Mouse (Mus musculus): ENCODE measurements around the gene Uts2.

The Uts2 gene

GRCm38 (mm10) chr4:150996797-150997196, at the start of gene Uts2:
Gene Uts2 (plus strand): TSS chr4:150997097.
- no peaks in the 10 kb centered on the region for H3K36me3 ChIP-seq (ENCODE audit: control insufficient read depth, insufficient read depth, low read length, poor library complexity, severe bottlenecking)
- H3K27me3 ChIP-seq (ENCODE audit: control insufficient read depth, insufficient read depth, low read length, poor library complexity, severe bottlenecking), result no peaks in the 10 kb centered on the region
- DNase-seq (ENCODE audit: low read depth, low spot score), result no peak

- H3K27me3 ChIP-seq (ENCODE audit: control insufficient read depth, insufficient read depth, low read length, poor library complexity, severe bottlenecking), result no peaks in the 10 kb centered on the region
Observed at GRCm38 (mm10) chr4:150950972-150951371, 45.9 kb upstream of the Uts2 start.

GRCm38 (mm10) chr4:150956369-150957105, 40.4 kb upstream of the Uts2 start:
- DNase-seq (ENCODE audit: low read depth, low spot score), result no peak
- Histone ChIP-seq H3K36me3 (ENCODE audit: control insufficient read depth, insufficient read depth, low read length, poor library complexity, severe bottlenecking) (no peaks in the 10 kb centered on the region), H3K27me3 (ENCODE audit: control insufficient read depth, insufficient read depth, low read length, poor library complexity, severe bottlenecking) (no peaks in the 10 kb centered on the region)

More at GRCm38 (mm10) chr4:150950972-150951371, 45.9 kb upstream of the Uts2 start:
- no peak for DNase-seq (ENCODE audit: low read depth, low spot score)
- H3K36me3 ChIP-seq (ENCODE audit: control insufficient read depth, insufficient read depth, low read length, poor library complexity, severe bottlenecking), result no peaks in the 10 kb centered on the region

GRCm38 (mm10) chr4:150957106-150957458, 39.8 kb upstream of the Uts2 start:
- Histone ChIP-seq H3K27me3 (ENCODE audit: control insufficient read depth, insufficient read depth, low read length, poor library complexity, severe bottlenecking) (no peaks in the 10 kb centered on the region), H3K36me3 (ENCODE audit: control insufficient read depth, insufficient read depth, low read length, poor library complexity, severe bottlenecking) (no peaks in the 10 kb centered on the region)
- DNase-seq (ENCODE audit: low read depth, low spot score), result no peak

GRCm38 (mm10) chr4:150958536-150958935, 38.4 kb upstream of the Uts2 start:
- H3K27me3 ChIP-seq (ENCODE audit: control insufficient read depth, insufficient read depth, low read length, poor library complexity, severe bottlenecking), result no peaks in the 10 kb centered on the region
- no peak for DNase-seq (ENCODE audit: low read depth, low spot score)
- H3K36me3 ChIP-seq (ENCODE audit: control insufficient read depth, insufficient read depth, low read length, poor library complexity, severe bottlenecking), result no peaks in the 10 kb centered on the region

- no peak for DNase-seq (ENCODE audit: low read depth, low spot score)
- Histone ChIP-seq H3K36me3 (ENCODE audit: control insufficient read depth, insufficient read depth, low read length, poor library complexity, severe bottlenecking) (no peaks in the 10 kb centered on the region), H3K27me3 (ENCODE audit: control insufficient read depth, insufficient read depth, low read length, poor library complexity, severe bottlenecking) (no peaks in the 10 kb centered on the region)
Observed at GRCm38 (mm10) chr4:150962231-150962630, 34.7 kb upstream of the Uts2 start.

- Histone ChIP-seq H3K27me3 (ENCODE audit: control insufficient read depth, insufficient read depth, low read length, poor library complexity, severe bottlenecking) (no peaks in the 10 kb centered on the region), H3K36me3 (ENCODE audit: control insufficient read depth, insufficient read depth, low read length, poor library complexity, severe bottlenecking) (no peaks in the 10 kb centered on the region)
- no peak for DNase-seq (ENCODE audit: low read depth, low spot score)
Observed at GRCm38 (mm10) chr4:150963711-150964110, 33.2 kb upstream of the Uts2 start.

GRCm38 (mm10) chr4:150964635-150965554, 32.0 kb upstream of the Uts2 start:
- Histone ChIP-seq H3K27me3 (ENCODE audit: control insufficient read depth, insufficient read depth, low read length, poor library complexity, severe bottlenecking) (no peaks in the 10 kb centered on the region), H3K36me3 (ENCODE audit: control insufficient read depth, insufficient read depth, low read length, poor library complexity, severe bottlenecking) (no peaks in the 10 kb centered on the region)
- peak; percentile 80 for DNase-seq (ENCODE audit: low read depth, low spot score)

- Histone ChIP-seq H3K36me3 (ENCODE audit: control insufficient read depth, insufficient read depth, low read length, poor library complexity, severe bottlenecking) (no peaks in the 10 kb centered on the region), H3K27me3 (ENCODE audit: control insufficient read depth, insufficient read depth, low read length, poor library complexity, severe bottlenecking) (no peaks in the 10 kb centered on the region)
- peak; percentile 13 for DNase-seq (ENCODE audit: low read depth, low spot score)
Observed at GRCm38 (mm10) chr4:150965555-150965951, 31.3 kb upstream of the Uts2 start.

GRCm38 (mm10) chr4:150966556-150966955, 30.3 kb upstream of the Uts2 start:
- H3K27me3 ChIP-seq (ENCODE audit: control insufficient read depth, insufficient read depth, low read length, poor library complexity, severe bottlenecking), result no peaks in the 10 kb centered on the region
- H3K36me3 ChIP-seq (ENCODE audit: control insufficient read depth, insufficient read depth, low read length, poor library complexity, severe bottlenecking), result no peaks in the 10 kb centered on the region
- peak; percentile 49 for DNase-seq (ENCODE audit: low read depth, low spot score)

- H3K36me3 ChIP-seq (ENCODE audit: control insufficient read depth, insufficient read depth, low read length, poor library complexity, severe bottlenecking), result no peaks in the 10 kb centered on the region
- no peak for DNase-seq (ENCODE audit: low read depth, low spot score)
- no peaks in the 10 kb centered on the region for H3K27me3 ChIP-seq (ENCODE audit: control insufficient read depth, insufficient read depth, low read length, poor library complexity, severe bottlenecking)
Observed at GRCm38 (mm10) chr4:150968956-150969355, 27.9 kb upstream of the Uts2 start.

GRCm38 (mm10) chr4:150973264-150973663, 23.6 kb upstream of the Uts2 start:
- Histone ChIP-seq H3K27me3 (ENCODE audit: control insufficient read depth, insufficient read depth, low read length, poor library complexity, severe bottlenecking) (no peaks in the 10 kb centered on the region), H3K36me3 (ENCODE audit: control insufficient read depth, insufficient read depth, low read length, poor library complexity, severe bottlenecking) (no peaks in the 10 kb centered on the region)
- no peak for DNase-seq (ENCODE audit: low read depth, low spot score)

- H3K27me3 ChIP-seq (ENCODE audit: control insufficient read depth, insufficient read depth, low read length, poor library complexity, severe bottlenecking), result no peaks in the 10 kb centered on the region
- H3K36me3 ChIP-seq (ENCODE audit: control insufficient read depth, insufficient read depth, low read length, poor library complexity, severe bottlenecking), result no peaks in the 10 kb centered on the region
- DNase-seq (ENCODE audit: low read depth, low spot score), result no peak
Observed at GRCm38 (mm10) chr4:150975145-150975544, 21.8 kb upstream of the Uts2 start.

- no peak for DNase-seq (ENCODE audit: low read depth, low spot score)
- H3K27me3 ChIP-seq (ENCODE audit: control insufficient read depth, insufficient read depth, low read length, poor library complexity, severe bottlenecking), result no peaks in the 10 kb centered on the region
- H3K36me3 ChIP-seq (ENCODE audit: control insufficient read depth, insufficient read depth, low read length, poor library complexity, severe bottlenecking), result no peaks in the 10 kb centered on the region
Observed at GRCm38 (mm10) chr4:150978156-150978910, 18.6 kb upstream of the Uts2 start.

GRCm38 (mm10) chr4:150979455-150979854, 17.4 kb upstream of the Uts2 start:
- H3K27me3 ChIP-seq (ENCODE audit: control insufficient read depth, insufficient read depth, low read length, poor library complexity, severe bottlenecking), result no peaks in the 10 kb centered on the region
- no peaks in the 10 kb centered on the region for H3K36me3 ChIP-seq (ENCODE audit: control insufficient read depth, insufficient read depth, low read length, poor library complexity, severe bottlenecking)
- no peak for DNase-seq (ENCODE audit: low read depth, low spot score)

Measured in splenic B cell, adult 2 months (primary cell).